Mouse (Mus musculus): ENCODE data around the gene Cenpf.

Cenpf gene

GRCm38 (mm10) chr1:189631906-189632675 lies 55.8 kb downstream of the Cenpf start:
- DNase-seq (ENCODE audit: low spot score in 2 of 2), result no peak

GRCm38 (mm10) chr1:189630026-189630425 lies 57.9 kb downstream of the Cenpf start:
- DNase-seq (ENCODE audit: low spot score in 2 of 2), result no peak

GRCm38 (mm10) chr1:189627976-189628768 lies 59.7 kb downstream of the Cenpf start:
- peak in 1 of 2 experiments; percentile 47 for DNase-seq (ENCODE audit: low spot score in 2 of 2)

- no peak for DNase-seq (ENCODE audit: low spot score in 2 of 2)
Measured at GRCm38 (mm10) chr1:189624756-189625155, 63.1 kb downstream of the Cenpf start.

- no peak for DNase-seq (ENCODE audit: low spot score in 2 of 2)
Measured at GRCm38 (mm10) chr1:189618970-189619740, 68.7 kb downstream of the Cenpf start.

GRCm38 (mm10) chr1:189617381-189617780 lies 70.5 kb downstream of the Cenpf start:
- DNase-seq (ENCODE audit: low spot score in 2 of 2), result no peak

- DNase-seq (ENCODE audit: low spot score in 2 of 2), result no peak
Measured at GRCm38 (mm10) chr1:189615246-189615645, 72.6 kb downstream of the Cenpf start.

GRCm38 (mm10) chr1:189613076-189613475 lies 74.8 kb downstream of the Cenpf start:
- DNase-seq (ENCODE audit: low spot score in 2 of 2), result no peak

GRCm38 (mm10) chr1:189611775-189612174 lies 76.1 kb downstream of the Cenpf start:
- DNase-seq (ENCODE audit: low spot score in 2 of 2), result no peak

GRCm38 (mm10) chr1:189608640-189609039 lies 79.2 kb downstream of the Cenpf start:
- peak in 1 of 2 experiments; percentile 59 for DNase-seq (ENCODE audit: low spot score in 2 of 2)

GRCm38 (mm10) chr1:189608039-189608438 lies 79.8 kb downstream of the Cenpf start:
- DNase-seq (ENCODE audit: low spot score in 2 of 2), result peak in 1 of 2 experiments; percentile 4

GRCm38 (mm10) chr1:189605598-189606126 lies 82.2 kb downstream of the Cenpf start:
- DNase-seq (ENCODE audit: low spot score in 2 of 2), result no peak

- DNase-seq (ENCODE audit: low spot score in 2 of 2), result no peak
Measured at GRCm38 (mm10) chr1:189597096-189597495, 90.8 kb downstream of the Cenpf start.
